Mouse (Mus musculus) urinary bladder, postnatal 0 days (tissue): Measurements from ENCODE around the gene Smg1. TPM values are rescaled to one million over a fixed set of nuclear protein-coding genes. Genes with fewer than 3 reads are reported as not detected.

Experiments used
- polyA plus RNA-seq: library from polyadenylated mRNA; unstranded; fragments of >200 nt; fragmentation: Nextera tagmentation; extraction: Ambion mirVana; gene quantifications from 2 replicates; pipeline ENCODE4 v1.2.1, GENCODE M21; 2015

The Smg1 gene
- 8.3 and 9.3 TPM in 2 replicates for polyA plus RNA-seq

DNA sequence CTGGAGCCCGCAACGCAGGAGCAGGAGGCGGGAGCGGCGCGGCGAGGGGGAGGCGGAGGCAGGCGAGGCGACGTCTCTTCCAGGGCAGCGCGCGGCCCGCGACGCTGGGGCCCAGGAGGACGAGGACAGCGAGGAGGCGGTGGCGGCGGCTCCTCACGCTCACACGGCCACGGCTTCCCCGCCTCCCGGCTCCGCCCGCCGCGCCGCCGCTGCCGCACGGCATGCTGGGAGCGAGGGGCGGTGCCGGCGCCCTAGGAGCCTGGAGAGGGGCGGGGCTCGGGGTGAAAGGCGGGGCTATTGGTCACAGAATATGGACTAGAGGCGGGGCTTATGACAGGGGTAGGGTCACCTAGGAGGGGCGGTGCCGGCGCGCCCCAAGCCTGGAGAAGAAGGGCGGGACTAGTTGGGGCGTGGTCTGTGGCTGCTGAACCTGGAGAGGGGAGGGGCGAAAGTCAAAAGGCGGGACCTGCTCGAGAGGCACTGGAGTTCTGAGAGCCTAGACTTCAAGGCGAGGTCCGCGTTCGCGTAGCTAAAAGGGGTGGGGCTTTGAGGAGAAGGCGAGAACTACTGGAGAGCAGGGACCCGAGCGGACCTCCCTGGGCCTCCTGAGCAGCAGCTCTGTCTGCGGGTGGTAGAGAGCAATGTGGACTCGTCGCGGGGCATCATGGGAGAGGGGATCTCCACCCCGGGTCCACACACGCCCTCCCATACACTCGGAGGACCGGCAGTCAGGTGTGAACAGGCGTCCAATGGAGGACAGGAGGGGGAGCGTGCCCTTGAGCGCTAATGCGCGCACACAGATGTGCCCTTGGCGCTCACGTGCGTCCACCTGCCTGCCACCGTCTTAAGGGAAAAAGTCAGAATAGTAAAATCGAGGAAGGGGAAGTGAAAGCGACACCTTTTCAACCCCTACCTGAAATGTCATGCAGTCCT, at the start of gene Smg1:
Gene Smg1, minus strand, starts transcription at position 218 of the 933 bp plus-strand sequence.

DNA sequence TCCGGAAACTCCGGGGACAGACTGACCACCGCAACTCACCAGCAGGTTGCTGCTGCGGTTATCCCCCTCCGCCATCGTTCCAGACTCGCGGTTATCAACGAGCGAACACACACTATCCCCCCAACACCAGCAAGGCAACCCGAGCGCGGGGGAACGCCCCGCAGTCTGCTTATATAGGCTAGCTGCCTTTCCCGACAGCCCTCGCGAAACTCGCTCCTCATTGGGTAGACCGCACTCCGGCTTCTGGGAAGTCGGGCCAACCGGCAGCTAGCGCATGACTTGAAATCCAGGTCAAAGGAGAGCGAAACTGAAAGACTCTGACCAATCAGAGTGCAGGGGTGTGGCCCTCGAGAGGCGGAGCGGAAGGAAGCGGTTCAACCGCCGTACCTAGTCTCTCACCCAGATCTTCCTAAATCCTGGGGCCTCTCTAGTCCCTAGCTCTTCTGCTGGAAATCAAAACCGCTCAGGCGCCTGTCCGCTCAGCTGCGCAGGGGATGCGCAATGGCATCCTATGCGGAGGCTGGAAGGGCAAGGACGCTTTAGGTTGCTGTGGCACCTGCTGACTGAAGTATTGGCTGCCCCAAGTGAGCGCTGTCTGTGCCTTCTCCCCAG, 113.9 kb downstream of the Smg1 start, which contains the start of gene Arl6ip1:
Gene Arl6ip1, minus strand, starts transcription at position 233 of the 612 bp plus-strand sequence.

DNA sequence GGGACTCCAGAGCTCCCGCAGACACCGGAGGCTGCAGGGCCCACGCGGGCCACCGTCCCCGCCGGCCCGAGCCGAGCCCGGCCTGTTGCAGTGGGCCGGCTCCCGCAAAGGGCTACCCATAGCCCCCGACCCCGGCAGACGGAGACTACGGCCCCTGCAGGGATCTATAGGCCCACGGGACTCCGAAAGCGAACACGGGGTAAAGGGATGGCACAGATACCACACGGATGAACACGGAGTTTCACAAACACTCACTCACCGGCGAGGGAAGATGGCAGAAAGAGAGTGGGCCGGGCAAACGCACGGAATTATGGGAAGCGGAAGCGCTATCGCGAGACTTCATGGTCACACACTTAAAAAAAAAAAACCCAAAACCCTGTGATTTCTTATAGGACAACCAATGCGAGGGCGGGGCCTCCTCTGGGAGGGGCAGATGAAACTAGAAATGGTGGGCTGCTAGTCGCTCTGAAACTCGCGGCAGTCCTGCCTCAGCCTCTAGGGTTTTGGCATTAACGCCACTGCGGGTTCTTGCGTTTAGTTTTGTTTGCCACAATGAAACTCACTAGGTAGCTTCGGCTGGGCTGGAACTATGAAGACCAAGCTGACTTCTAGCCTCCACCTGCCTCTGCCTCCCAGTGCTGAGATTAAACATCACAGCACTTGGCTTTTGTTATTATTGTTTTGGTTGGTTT, 127.4 kb downstream of the Smg1 start, which contains the start of gene Rps15a:
Gene Rps15a, minus strand, starts transcription at position 312 of the 692 bp plus-strand sequence.

Other genes starting within 250 kb of the Smg1 start
- 600 and 661 TPM in 2 replicates for gene Rps15a, start 127.5 kb downstream of the Smg1 start, polyA plus RNA-seq
- gene Arl6ip1, start 114.0 kb downstream of the Smg1 start, polyA plus RNA-seq: 210 and 264 TPM in 2 replicates
- 1.1 and 1.2 TPM in 2 replicates for gene Syt17, start 204.6 kb upstream of the Smg1 start, polyA plus RNA-seq
- gene Itpripl2, start 248.3 kb upstream of the Smg1 start, polyA plus RNA-seq: 5.0 and 5.5 TPM in 2 replicates